Mouse (Mus musculus) gastrocnemius, postnatal 36 days (tissue): ENCODE measurements at regions not wholly inside any gene's neighbourhood (a gene's known extent, or its start where the extent isn't known, plus 50 kb on each side); places are given as distances from the start of the nearest gene placed in this dataset.
"Not testable (repeated sequence)": the region's sequence is repeated elsewhere in the genome, so short reads cannot be mapped to it uniquely, and the experiment has no call there.

Experiments
- DNase-seq, 2 experiments: peaks; one replicate each; pipeline ENCODE4 v3.0.0; 2022
- intact Hi-C: fragments of 180-260 bp; cut with DNase I; formaldehyde crosslinking; loops from one replicate; pipeline ENCODE4 v1.15.1; 2025

- DNase-seq, intact Hi-C loops: not testable (repeated sequence)
Measured at GRCm38 (mm10) chrX:4530652-4531051, 160.2 kb downstream of the Btbd35f17 start.

- intact Hi-C loops, DNase-seq: not testable (repeated sequence)
Measured at GRCm38 (mm10) chrX:4543981-4544380, 173.5 kb downstream of the Btbd35f17 start.

GRCm38 (mm10) chrX:4548879-4549278 lies 178.4 kb downstream of the Btbd35f17 start:
- peak in 1 of 2 experiments; percentile 6 for DNase-seq
- intact Hi-C loops: not testable (repeated sequence)
